Mouse (Mus musculus) v-Abl transformed pro-B cells (cell line): ENCODE data around the gene Th.

ENCODE experiments used
- in situ Hi-C, 2 experiments: fragments of 400-800 bp; cut with MboI; formaldehyde crosslinking; loops; one replicate each; pipeline ENCODE4 v1.15.1; 2025; ENCODE audit not compliant: unreplicated experiment in 2 of 2

The Th gene

GRCm38 (mm10) chr7:142904331-142904730, 26.6 kb downstream of the Th start:
- in situ Hi-C loops, result loop anchor here in 1 of 2 experiments (10.0 kb wide), 1 partner anchor 570 kb away; the partner anchor contains the start of gene Slc22a18

DNA sequence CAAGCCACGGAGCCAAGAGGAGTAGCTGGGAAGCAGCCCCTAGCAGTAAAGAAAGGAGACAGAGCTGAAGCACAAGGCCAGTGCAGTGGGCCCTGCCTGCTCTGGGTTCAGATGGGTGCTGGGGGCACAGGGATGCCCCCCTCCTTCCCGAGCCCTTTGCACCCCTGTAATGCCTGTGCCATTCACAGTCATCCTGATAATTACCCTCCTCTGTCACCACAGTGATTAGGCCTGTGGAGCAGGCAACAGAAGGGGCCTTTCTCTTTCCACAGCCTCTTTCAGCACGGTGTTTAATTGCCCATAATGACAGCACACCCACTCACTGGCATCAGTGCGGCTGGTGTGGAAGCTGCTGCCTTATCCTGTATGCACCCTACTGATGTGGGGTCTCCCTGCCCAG, 28.0 kb downstream of the Th start:
- in situ Hi-C loops, result loop anchor here in 1 of 2 experiments (10.0 kb wide), 1 partner anchor 572 kb away; the partner anchor contains the start of gene Slc22a18

- in situ Hi-C loops, result loop anchor here in 1 of 2 experiments (10.0 kb wide), 1 partner anchor 573 kb away; the partner anchor contains the start of gene Slc22a18
Measured at GRCm38 (mm10) chr7:142901774-142902173, 29.2 kb downstream of the Th start.

DNA sequence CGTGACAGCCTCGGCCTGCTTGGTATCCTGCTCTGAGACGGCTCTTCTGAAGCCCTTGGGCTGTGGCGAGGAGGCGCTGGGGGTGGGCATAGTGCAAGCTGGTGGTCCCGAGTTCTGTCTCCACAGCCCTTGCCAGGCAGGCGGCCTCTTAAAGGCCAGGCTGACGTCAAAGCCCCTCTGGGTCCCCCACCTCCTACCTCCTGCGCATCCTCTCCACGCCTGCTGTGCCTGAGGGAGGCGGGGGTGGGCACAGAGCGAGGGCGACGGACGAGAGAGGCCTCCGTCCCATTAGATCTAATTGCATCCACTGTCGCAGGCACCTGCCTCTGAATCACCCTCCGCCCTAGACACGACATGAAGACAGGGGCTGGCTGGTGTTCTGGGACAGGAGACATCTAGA, 31.1 kb downstream of the Th start:
- in situ Hi-C loops, result loop anchor here (10.0 kb wide), 2 partner anchors 565 to 575 kb away; partner anchors contain the start of genes Cdkn1c (in 1 of the 2) and Slc22a18 (in 1 of the 2)

GRCm38 (mm10) chr7:142897471-142897870, 33.5 kb downstream of the Th start:
- in situ Hi-C loops, result loop anchor here in 1 of 2 experiments (10.0 kb wide), 1 partner anchor 567 kb away; the partner anchor contains the start of gene Cdkn1c

GRCm38 (mm10) chr7:142895901-142896665, 34.8 kb downstream of the Th start:
- in situ Hi-C loops, result loop anchor here in 1 of 2 experiments (10.0 kb wide), 1 partner anchor 569 kb away; the partner anchor contains the start of gene Cdkn1c

- in situ Hi-C loops, result loop anchor here in 1 of 2 experiments (10.0 kb wide), 1 partner anchor 569 kb away; the partner anchor contains the start of gene Cdkn1c
Measured at GRCm38 (mm10) chr7:142895223-142895840, 35.6 kb downstream of the Th start.

DNA sequence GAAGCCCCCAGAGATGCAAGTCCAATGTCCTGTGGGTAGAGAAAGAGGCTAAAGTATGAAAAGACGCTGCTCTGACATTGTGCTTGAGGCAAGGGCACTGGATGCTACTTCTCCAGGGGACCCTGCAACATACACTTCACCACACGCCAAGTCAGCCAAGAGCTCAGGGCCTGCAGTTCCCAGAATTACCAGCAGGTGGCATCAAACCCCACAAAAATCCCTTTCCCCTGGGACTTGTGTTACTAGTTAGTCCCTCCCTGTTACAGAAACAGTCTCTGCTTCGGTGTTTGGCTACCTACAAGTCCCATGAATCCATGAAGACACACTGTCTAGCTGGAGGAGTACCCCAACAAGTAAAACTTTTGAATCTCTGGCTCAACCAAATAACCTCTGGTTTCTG, 36.3 kb downstream of the Th start:
- in situ Hi-C loops, result loop anchor here (5.0 to 10.0 kb wide), 3 partner anchors 113 to 570 kb away; partner anchors contain the start of genes Cdkn1c (in 1 of the 2) and Tspan32 (in 1 of the 2)

GRCm38 (mm10) chr7:142893721-142894639, 36.9 kb downstream of the Th start:
- in situ Hi-C loops, result loop anchor here (5.0 to 10.0 kb wide), 3 partner anchors 113 to 571 kb away; partner anchors contain the start of genes Cdkn1c (in 1 of the 2) and Tspan32 (in 1 of the 2)

- in situ Hi-C loops, result loop anchor here (5.0 to 10.0 kb wide), 3 partner anchors 114 to 572 kb away; partner anchors contain the start of genes Cdkn1c (in 1 of the 2) and Tspan32 (in 1 of the 2)
Measured at GRCm38 (mm10) chr7:142893296-142893695, 37.6 kb downstream of the Th start.

- in situ Hi-C loops, result no loop called here
Measured at GRCm38 (mm10) chr7:142869419-142870163, 61.3 kb downstream of the Th start.

DNA sequence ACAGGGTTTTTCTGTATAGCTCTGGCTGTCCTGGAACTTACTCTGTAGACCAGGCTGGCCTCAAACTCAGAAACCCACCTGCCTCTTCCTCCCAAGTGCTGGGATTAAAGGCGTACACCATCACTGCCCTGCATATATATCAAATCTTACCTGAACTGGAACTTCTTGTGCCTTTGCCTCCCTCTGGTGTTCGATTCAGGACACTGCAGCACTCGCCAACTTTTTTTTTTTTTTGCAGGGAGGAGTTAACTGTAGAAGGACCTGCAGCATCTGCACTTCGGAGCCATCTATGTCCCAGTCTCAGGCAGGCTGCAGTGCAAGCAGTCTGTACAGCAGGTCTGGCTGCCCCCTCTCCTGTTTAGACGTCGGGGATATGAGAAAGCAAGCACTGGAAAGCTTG, 80.2 kb downstream of the Th start:
- in situ Hi-C loops, result no loop called here
